9 mouse cellular contexts compared by ENCODE assay signal in genomic region chr10:43171106-43171505, GRCm38 (mm10). TPM values are rescaled to one million over a fixed set of nuclear protein-coding genes. Genes with fewer than 3 reads are reported as not detected.
A peak's percentile ranks its signal among the peaks of the same experiment; 100 is the strongest.
DNase-seq lines count a peak whose midpoint lies in the region; ATAC-seq and TF ChIP-seq lines count a peak whose summit lies in the region.
"Had no signal": no experiment of that assay in that cellular context is flagged by ENCODE, and none has a peak within 500 bp of the region (broad histone marks: within the 10 kb centered on the region; RNA-seq: fewer than 3 reads in every experiment).

No protein-coding gene starts in this region.

- no peak for TF ChIP-seq CTCF in kidney, adult 2 months (conservative IDR thresholded peaks at IDR 0.05; ENCODE audit: insufficient read depth, insufficient read length, low read depth, low read length)
- TF ChIP-seq CTCF in intestine, postnatal 0 days (IDR thresholded peaks at IDR 0.05; ENCODE audit: low read depth): no peak

- 3% methylated on average over 8 of the region's 8 CpGs for WGBS in kidney, embryonic 15.5 days
- WGBS in kidney, adult 2 months: 44% methylated on average over 8 of the region's 8 CpGs
- 7% methylated on average over 8 of the region's 8 CpGs for WGBS in forebrain, embryonic 14.5 days
- 11% methylated on average over 8 of the region's 8 CpGs for WGBS in intestine, postnatal 0 days

- H3K27me3 ChIP-seq in kidney, embryonic 15.5 days: peaks cover 58% of the 10 kb centered on the region
- H3K27me3 ChIP-seq in kidney, adult 2 months (replicated peaks; ENCODE audit: control insufficient read depth, insufficient read depth, low read length): no peaks in the 10 kb centered on the region; the same call in 1 of the 2 replicates
- H3K27me3 ChIP-seq in forebrain, embryonic 14.5 days (replicated peaks; ENCODE audit: control insufficient read depth, insufficient read depth, low read length): no peaks in the 10 kb centered on the region
- H3K27me3 ChIP-seq in intestine, postnatal 0 days (replicated peaks; ENCODE audit: control insufficient read depth, insufficient read depth, low read length): peaks cover 62% of the 10 kb centered on the region

- H3K4me1 ChIP-seq in kidney, embryonic 15.5 days: peaks cover 36% of the 10 kb centered on the region
- H3K4me1 ChIP-seq in kidney, adult 2 months (ENCODE audit: control insufficient read depth, insufficient read depth, low read length): no peaks in the 10 kb centered on the region
- H3K4me1 ChIP-seq in forebrain, embryonic 14.5 days (ENCODE audit: control insufficient read depth, insufficient read depth, low read length): peaks cover 27% of the 10 kb centered on the region
- H3K4me1 ChIP-seq in intestine, postnatal 0 days (replicated peaks; ENCODE audit: control insufficient read depth, insufficient read depth, low read length): no peaks in the 10 kb centered on the region

- ATAC-seq in kidney, embryonic 15.5 days (replicated peaks; ENCODE audit: low FRiP score): peak; percentile 43; the same call in 1 of the 2 replicates
- ATAC-seq in forebrain, embryonic 14.5 days: no peak
- no peak for ATAC-seq in intestine, postnatal 0 days

- TF ChIP-seq POLR2A in kidney, adult 2 months (IDR thresholded peaks at IDR 0.05; ENCODE audit: low read depth, low read length): no peak

- H3K4me3 ChIP-seq in kidney, embryonic 15.5 days (replicated peaks): peak overlapping the region; percentile 22; the same call in 1 of the 2 replicates
- no peak overlapping the region for H3K4me3 ChIP-seq in kidney, adult 2 months (ENCODE audit: insufficient read depth, low read depth, low read length)
- H3K4me3 ChIP-seq in forebrain, embryonic 14.5 days (ENCODE audit: low read depth, low read length): peak overlapping the region; percentile 85
- H3K4me3 ChIP-seq in intestine, postnatal 0 days (ENCODE audit: low read depth, low read length): no peak overlapping the region

- H3K9ac ChIP-seq in kidney, embryonic 15.5 days: no peak overlapping the region
- peak overlapping the region; percentile 61 for H3K9ac ChIP-seq in forebrain, embryonic 14.5 days (ENCODE audit: low read length)
- H3K9ac ChIP-seq in intestine, postnatal 0 days (ENCODE audit: low read depth, low read length): no peak overlapping the region

- peak overlapping the region; percentile 98 for H3K4me2 ChIP-seq in kidney, embryonic 15.5 days
- H3K4me2 ChIP-seq in forebrain, embryonic 14.5 days (ENCODE audit: low read length): peak overlapping the region; percentile 92
- H3K4me2 ChIP-seq in intestine, postnatal 0 days (replicated peaks; ENCODE audit: low read depth): peak overlapping the region; percentile 9; the same call in 1 of the 2 replicates

- no peak for DNase-seq in kidney, adult 2 months
- DNase-seq in forebrain, embryonic 14.5 days (ENCODE audit: low spot score): no peak
- peak; percentile 32 for DNase-seq in retina, postnatal 1 day
- no peak for DNase-seq in left cerebral cortex, adult 11 months (ENCODE audit: low spot score)
- no peak for DNase-seq in adrenal gland, adult (ENCODE audit: inconsistent age in 2 of 2, low spot score in 1 of 2)
- DNase-seq in layer of hippocampus, adult 9-11 months: no peak

- no peaks in the 10 kb centered on the region for H3K9me3 ChIP-seq in kidney, embryonic 15.5 days (replicated peaks)
- no peaks in the 10 kb centered on the region for H3K9me3 ChIP-seq in forebrain, embryonic 14.5 days (replicated peaks; ENCODE audit: control insufficient read depth, low read length)
- no peaks in the 10 kb centered on the region for H3K9me3 ChIP-seq in intestine, postnatal 0 days (ENCODE audit: control insufficient read depth)
- H3K9me3 ChIP-seq: G1E had no signal

- no peaks in the 10 kb centered on the region for H3K36me3 ChIP-seq in kidney, embryonic 15.5 days
- no peaks in the 10 kb centered on the region for H3K36me3 ChIP-seq in kidney, adult 2 months (ENCODE audit: control insufficient read depth, insufficient read depth, low read length)
- H3K36me3 ChIP-seq in forebrain, embryonic 14.5 days (ENCODE audit: control insufficient read depth, insufficient read depth, low read length): no peaks in the 10 kb centered on the region
- H3K36me3 ChIP-seq in intestine, postnatal 0 days (ENCODE audit: control insufficient read depth, insufficient read depth): no peaks in the 10 kb centered on the region
- H3K36me3 ChIP-seq: G1E had no signal

- peak overlapping the region; percentile 28; the same call in 1 of the 2 replicates for H3K27ac ChIP-seq in kidney, embryonic 15.5 days
- no peak overlapping the region for H3K27ac ChIP-seq in kidney, adult 2 months (ENCODE audit: insufficient read depth, low read depth, low read length)
- H3K27ac ChIP-seq in forebrain, embryonic 14.5 days (ENCODE audit: low read depth, low read length): no peak overlapping the region
- no peak overlapping the region for H3K27ac ChIP-seq in intestine, postnatal 0 days (ENCODE audit: low read depth, low read length)

RNA-seq across cellular contexts. Expression of gene Sobp, which starts 3.2 kb away (rescaled TPM):
- polyA plus RNA-seq in kidney, embryonic 15.5 days (2015; fragmentation: Nextera tagmentation; extraction: Ambion mirVana): 2.1 TPM in 2 replicates
- 0.30 and 0.33 TPM in 2 replicates for polyA plus RNA-seq in kidney, adult 2 months (2012; rRNA removed)
- 12.8 and 14.5 TPM in 2 replicates for polyA plus RNA-seq in forebrain, embryonic 14.5 days (2014; fragmentation: Nextera tagmentation; extraction: Ambion mirVana)
- polyA plus RNA-seq in intestine, postnatal 0 days (2015; fragmentation: Nextera tagmentation; extraction: Ambion mirVana): 0.86 and 0.99 TPM in 2 replicates
- polyA plus RNA-seq: G1E had no signal

RNA-seq across cellular contexts. Expression of gene 9030612E09Rik, which starts 3.4 kb away (rescaled TPM):
- 0.71 and 0.96 TPM in 2 replicates for polyA plus RNA-seq in kidney, embryonic 15.5 days (2015; fragmentation: Nextera tagmentation; extraction: Ambion mirVana)
- 0.12 and 0.14 TPM in 2 replicates for polyA plus RNA-seq in kidney, adult 2 months (2012; rRNA removed)
- 2.0 TPM in 2 replicates for polyA plus RNA-seq in forebrain, embryonic 14.5 days (2014; fragmentation: Nextera tagmentation; extraction: Ambion mirVana)
- 0.14 and 0.26 TPM in 2 replicates for polyA plus RNA-seq in intestine, postnatal 0 days (2015; fragmentation: Nextera tagmentation; extraction: Ambion mirVana)
- polyA plus RNA-seq: G1E had no signal

RNA-seq across cellular contexts. Expression of gene Pdss2, which starts 50.2 kb away (rescaled TPM):
- polyA plus RNA-seq in kidney, embryonic 15.5 days (2015; fragmentation: Nextera tagmentation; extraction: Ambion mirVana): 14.5 and 15.3 TPM in 2 replicates
- polyA plus RNA-seq in kidney, adult 2 months (2012; rRNA removed): 16.8 and 18.1 TPM in 2 replicates
- polyA plus RNA-seq in forebrain, embryonic 14.5 days (2014; fragmentation: Nextera tagmentation; extraction: Ambion mirVana): 13.3 and 13.9 TPM in 2 replicates
- polyA plus RNA-seq in intestine, postnatal 0 days (2015; fragmentation: Nextera tagmentation; extraction: Ambion mirVana): 7.8 and 8.0 TPM in 2 replicates

Comparison
In these comparisons a context has a peak if more than half of its experiments do, and no peak if none do; other contexts are left out.
1. H3K4me3 ChIP-seq: peak in kidney, embryonic 15.5 days (single experiment) and forebrain, embryonic 14.5 days (single experiment); none in kidney, adult 2 months (single experiment) and intestine, postnatal 0 days (single experiment).
2. H3K4me2 ChIP-seq: peak in every context shown above with its lines; median percentile 98 in kidney, embryonic 15.5 days; 92 in forebrain, embryonic 14.5 days; 9 in intestine, postnatal 0 days.